Mouse (Mus musculus) heart, postnatal 25 days (tissue): ENCODE data around the gene Bmpr1a. TPM values are rescaled to one million over a fixed set of nuclear protein-coding genes. Genes with fewer than 3 reads are reported as not detected.
"Not testable (repeated sequence)": the region's sequence is repeated elsewhere in the genome, so short reads cannot be mapped to it uniquely, and the experiment has no call there.

Experiments
- DNase-seq: peaks from one replicate; pipeline ENCODE4 v3.0.0; 2022; ENCODE audit warnings: low spot score
- intact Hi-C: fragments of 180-260 bp; cut with DNase I; formaldehyde crosslinking; loops from one replicate; pipeline ENCODE4 v1.15.1; 2025
- total RNA-seq, 2 experiments: library from RNA; stranded (reverse); gene quantifications; 2 replicates each; pipeline ENCODE4 v1.2.3; 2021

The Bmpr1a gene
- total RNA-seq, 2 experiments from 2014 or later: 71.8 to 77.5 TPM

DNA sequence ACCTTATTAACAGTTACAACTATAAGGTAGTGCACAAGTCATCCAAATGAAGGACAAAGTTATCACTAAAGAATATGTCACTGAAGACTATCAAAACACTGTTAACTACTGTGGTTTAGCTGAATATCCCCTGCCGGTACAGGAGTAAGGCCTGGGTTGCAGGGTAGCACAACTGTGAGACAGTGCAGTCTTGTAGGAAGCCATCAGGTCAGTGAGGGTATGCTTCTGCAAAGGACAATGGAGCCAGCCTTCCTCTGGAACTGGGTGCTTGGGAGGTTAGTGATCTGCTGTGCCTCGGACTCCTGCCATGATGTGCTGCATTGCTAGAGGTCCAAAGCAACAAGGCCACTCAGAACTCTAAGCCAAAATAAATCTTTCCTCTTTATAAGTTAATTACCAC is 43.8 kb downstream of the Bmpr1a start:
- DNase-seq: no peak
- intact Hi-C loops: loop anchor here (2.0 to 5.0 kb wide), 2 partner anchors 89 to 108 kb away; no protein-coding TSS in a partner anchor

DNA sequence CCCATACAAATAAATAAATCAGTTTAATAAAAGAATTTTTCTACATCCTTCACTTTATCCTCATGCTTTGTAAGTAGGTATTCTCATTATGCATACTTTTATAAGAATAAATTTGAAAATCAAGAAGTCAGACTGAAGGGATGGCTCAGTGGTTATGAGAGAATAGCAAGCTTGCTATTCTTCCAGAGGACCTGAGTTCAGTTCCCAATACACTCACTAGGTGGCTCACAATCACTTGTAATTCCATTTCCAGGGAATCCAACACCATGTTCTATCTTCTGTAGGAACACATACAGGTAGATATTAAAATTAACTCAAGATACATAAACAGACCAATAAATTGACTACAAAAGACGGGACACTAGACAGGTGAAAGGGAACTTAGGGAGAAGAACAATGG is 44.3 kb downstream of the Bmpr1a start:
- no peak for DNase-seq
- intact Hi-C loops: loop anchor here (2.0 to 5.0 kb wide), 2 partner anchors 90 to 108 kb away; no protein-coding TSS in a partner anchor

- DNase-seq: no peak
- intact Hi-C loops: no loop called here
Observed at GRCm38 (mm10) chr14:34454282-34454681, 48.9 kb downstream of the Bmpr1a start.

DNA sequence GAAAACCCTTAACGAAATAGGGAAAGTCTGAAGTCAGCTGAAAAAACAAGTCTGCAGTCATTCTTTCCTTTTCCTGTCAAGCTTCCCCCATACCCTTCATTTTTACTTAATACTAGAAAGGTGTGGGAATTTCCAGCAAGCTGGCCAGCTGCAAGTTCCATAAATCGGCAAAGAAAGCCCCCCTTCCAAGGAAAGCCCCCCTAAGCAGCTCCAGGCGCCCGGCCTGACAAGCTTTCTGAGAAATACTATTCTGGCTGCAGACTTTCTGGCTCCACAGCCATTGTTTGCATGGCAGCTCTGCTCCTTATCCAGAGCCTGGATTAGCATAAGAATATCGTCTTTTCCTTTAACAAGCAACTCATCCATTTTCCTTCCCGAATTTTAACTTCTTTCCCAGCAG is 49.5 kb downstream of the Bmpr1a start:
- DNase-seq: no peak
- intact Hi-C loops: no loop called here

- DNase-seq: no peak
- intact Hi-C loops: no loop called here
Observed at GRCm38 (mm10) chr14:34451872-34452271, 51.3 kb downstream of the Bmpr1a start.

DNA sequence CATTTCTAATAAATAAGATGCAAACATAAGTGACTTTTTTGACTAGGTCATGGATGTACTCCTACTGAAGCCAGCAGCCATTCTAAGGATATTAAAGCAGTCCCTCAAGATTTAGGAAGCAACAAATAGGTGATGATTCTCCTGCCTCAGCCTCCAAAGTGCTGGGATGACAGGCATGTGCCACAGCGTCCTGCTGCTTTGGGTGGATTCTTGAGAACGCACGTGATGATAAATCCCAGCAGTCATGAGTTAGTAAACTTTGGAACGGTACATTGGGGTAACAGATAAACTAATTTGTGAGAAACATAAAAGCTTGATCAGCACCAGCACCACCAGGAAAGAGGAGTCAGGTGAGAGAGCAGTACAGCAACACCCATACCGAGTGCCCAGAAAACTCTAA is 52.7 kb downstream of the Bmpr1a start:
- no peak for DNase-seq
- intact Hi-C loops: no loop called here

DNA sequence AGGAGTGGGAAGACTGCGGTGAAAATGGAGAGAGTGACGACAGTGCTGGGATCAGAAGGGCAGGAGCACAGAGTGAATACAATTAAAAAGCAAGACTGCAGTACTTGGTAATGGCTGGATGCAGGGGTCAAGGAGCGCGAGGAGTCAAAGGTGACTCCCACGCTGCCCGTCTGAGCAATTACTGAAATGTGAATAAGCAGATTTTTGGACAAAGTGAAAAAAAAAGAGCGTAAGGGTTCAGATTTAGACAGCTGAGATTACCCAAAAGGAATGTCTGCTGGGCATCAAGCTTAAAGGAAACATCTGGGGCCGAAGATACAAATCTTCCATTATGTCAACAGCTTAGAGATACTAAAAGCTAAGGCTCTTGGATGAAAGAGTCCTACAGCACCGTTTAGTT is 53.3 kb downstream of the Bmpr1a start:
- no peak for DNase-seq
- intact Hi-C loops: no loop called here

DNA sequence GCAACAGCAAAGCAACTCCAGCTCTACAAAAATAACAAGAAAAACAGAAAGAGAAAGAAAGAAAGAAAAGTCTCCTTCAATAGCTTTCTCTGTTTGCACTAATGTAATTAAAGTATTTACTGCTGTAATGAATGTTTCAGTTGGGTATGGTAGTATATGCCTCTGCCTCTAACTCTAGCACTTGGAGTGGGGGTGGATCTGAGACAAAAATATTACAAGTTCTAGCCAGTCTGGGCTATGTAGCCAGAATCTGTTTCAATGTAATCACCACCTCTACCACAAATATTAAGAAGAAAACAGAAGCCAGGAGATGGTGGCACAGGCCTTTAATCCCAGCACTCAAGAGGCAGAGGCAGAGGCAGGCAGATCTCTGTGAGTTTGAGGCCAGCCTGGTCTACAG is 54.7 kb downstream of the Bmpr1a start:
- no peak for DNase-seq
- intact Hi-C loops: no loop called here

GRCm38 (mm10) chr14:34447659-34448058 is 55.5 kb downstream of the Bmpr1a start:
- intact Hi-C loops: no loop called here
- DNase-seq: no peak

DNA sequence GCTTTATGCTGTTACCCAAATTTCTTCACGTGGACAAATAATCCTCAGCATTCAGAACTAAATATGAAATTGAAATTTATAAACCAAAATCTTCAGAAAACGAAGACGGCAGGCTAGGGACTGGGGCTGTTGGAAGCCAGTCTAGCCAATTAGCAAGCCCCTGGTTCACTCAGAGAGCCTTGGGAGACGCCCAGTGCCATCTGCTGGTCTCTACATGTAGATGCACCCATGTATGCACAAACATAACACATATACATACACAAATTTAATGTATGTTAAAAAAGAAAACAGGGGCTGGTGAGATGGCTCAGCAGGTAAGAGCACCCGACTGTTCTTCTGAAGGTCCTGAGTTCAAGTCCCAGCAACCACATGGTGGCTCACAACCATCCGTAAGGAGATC is 56.5 kb downstream of the Bmpr1a start:
- DNase-seq: no peak
- intact Hi-C loops: no loop called here

GRCm38 (mm10) chr14:34445348-34445747 is 57.8 kb downstream of the Bmpr1a start:
- DNase-seq: no peak
- intact Hi-C loops: no loop called here

DNA sequence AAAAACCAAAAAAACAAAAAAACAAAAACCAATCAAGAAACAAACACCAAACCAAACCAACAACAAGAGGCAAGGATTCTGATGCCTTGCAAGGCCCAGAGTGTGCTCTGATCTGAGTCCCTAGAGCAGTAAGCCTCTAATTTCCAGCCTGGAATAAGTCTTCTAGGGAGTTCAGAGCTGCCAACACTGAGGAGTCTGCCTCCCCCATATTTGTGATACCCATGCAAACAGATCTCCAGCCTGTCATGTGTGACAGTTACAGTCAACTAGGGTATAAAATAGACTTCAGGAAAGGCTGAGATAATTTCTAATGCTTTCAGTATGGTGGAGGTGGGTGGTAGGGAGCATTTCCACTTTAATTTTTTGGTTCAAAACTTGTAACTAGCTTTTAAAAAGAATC is 58.2 kb downstream of the Bmpr1a start:
- intact Hi-C loops: no loop called here

GRCm38 (mm10) chr14:34444368-34444767 is 58.8 kb downstream of the Bmpr1a start:
- DNase-seq: no peak
- intact Hi-C loops: no loop called here

More for the DNA sequence above, 58.2 kb downstream of the Bmpr1a start:
- DNase-seq: no peak

GRCm38 (mm10) chr14:34442531-34442930 is 60.6 kb downstream of the Bmpr1a start:
- intact Hi-C loops: no loop called here
- no peak for DNase-seq

DNA sequence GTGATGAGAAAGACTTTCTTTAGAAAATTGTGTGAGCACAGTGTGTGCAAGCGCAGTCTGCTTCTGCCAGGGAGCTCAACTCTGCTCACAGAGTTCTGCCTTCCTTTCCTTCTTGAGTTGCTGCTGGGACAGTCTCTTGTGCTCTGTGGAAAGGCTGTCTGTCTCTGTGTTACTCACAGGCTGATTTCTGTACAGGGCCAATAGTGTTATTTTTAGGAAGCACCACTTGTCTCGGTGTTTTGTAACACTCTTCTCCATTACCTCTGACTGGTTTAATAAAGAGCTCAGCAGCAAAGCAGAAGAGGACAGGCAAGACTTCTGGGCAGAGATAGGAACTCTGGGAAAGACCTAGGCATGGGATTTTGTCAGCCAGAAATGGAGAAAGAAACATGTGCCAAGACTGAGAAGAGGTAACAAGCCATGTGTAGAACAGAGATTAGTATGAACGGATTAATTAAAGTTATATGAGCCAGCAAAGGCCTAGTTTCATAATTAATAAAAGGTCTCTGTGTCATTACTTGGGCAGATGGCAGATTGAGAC is 62.5 kb downstream of the Bmpr1a start:
- DNase-seq: no peak
- intact Hi-C loops: no loop called here

DNA sequence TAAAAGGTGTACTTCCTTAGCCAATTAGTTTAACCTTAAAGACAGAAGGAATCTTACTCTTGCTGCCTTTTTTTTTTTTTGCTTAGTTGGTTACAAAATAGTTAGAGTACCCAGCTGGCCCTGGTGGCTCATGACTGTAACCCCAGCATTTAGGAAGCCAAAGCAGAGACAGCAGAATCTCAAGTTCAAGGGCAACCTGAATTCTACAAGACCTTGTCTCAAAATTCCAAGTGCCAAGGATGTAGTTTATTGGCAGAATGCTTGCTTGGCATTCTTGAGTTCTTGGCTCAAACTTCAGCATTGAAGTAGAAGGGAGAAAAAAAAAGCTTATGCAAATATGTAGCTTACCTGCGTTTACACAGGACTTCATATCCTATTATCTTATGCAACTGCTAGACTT is 74.1 kb downstream of the Bmpr1a start:
- intact Hi-C loops: no loop called here
- DNase-seq: no peak

- DNase-seq: no peak
- intact Hi-C loops: no loop called here
Observed at GRCm38 (mm10) chr14:34428274-34428673, 74.9 kb downstream of the Bmpr1a start.

GRCm38 (mm10) chr14:34421078-34421477 is 82.1 kb downstream of the Bmpr1a start:
- intact Hi-C loops: no loop called here

GRCm38 (mm10) chr14:34417501-34417900 is 85.6 kb downstream of the Bmpr1a start:
- DNase-seq: no peak
- intact Hi-C loops: no loop called here

More at GRCm38 (mm10) chr14:34421078-34421477, 82.1 kb downstream of the Bmpr1a start:
- DNase-seq: no peak

GRCm38 (mm10) chr14:34416946-34417345 is 86.2 kb downstream of the Bmpr1a start:
- intact Hi-C loops, DNase-seq: not testable (repeated sequence)

DNA sequence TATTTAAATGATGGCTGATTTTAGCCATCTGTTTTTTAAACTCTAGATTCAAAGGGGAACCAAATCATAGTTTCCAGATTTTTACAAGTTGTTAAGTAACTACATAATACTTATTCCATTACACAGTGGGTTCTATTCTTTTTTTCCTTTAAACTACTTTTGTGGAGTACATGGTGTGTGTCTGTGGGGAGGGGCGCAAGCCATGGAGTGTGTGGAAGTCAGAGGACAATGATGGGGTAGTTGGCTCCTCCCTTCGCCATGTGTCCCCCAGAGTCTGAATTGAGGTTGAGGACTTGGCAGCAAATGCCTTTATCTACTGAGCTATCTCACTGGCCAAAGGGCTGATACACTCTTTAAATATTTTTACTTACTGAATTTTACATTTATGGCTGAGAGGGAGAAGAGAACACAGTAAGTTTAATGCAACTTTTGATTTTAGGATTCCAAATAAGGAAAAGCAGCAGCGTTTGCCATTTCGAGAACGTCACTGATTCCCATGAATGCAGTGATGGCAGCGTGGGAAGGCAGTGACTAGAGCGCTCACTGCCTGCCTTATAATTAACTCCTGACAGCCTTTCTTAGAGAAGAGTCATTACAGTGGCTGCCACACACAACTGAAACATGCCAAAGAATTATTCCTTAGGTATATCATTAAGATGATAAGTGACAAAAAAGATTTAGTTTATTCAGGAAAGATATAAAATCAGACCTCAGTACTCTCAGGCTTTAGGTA is 90.8 kb downstream of the Bmpr1a start:
- no peak for DNase-seq
- intact Hi-C loops: no loop called here

GRCm38 (mm10) chr14:34410716-34411115 is 92.4 kb downstream of the Bmpr1a start:
- DNase-seq: no peak
- intact Hi-C loops: no loop called here
